Mouse (Mus musculus) thymus, adult 18-20 months (tissue): ENCODE measurements around the gene Samt4.
"Not testable (repeated sequence)": the region's sequence is repeated elsewhere in the genome, so short reads cannot be mapped to it uniquely, and the experiment has no call there.

Experiments
- DNase-seq, 2 experiments: peaks; one replicate each; pipeline ENCODE4 v3.0.0; 2022; ENCODE audit warnings: mixed read lengths in 2 of 2

Gene Samt4

GRCm38 (mm10) chrX:154481702-154482101, at the start of gene Samt4:
Gene Samt4 (plus strand): TSS chrX:154482002.
- DNase-seq = no peak

GRCm38 (mm10) chrX:154443696-154444095, 38.1 kb upstream of the Samt4 start:
- DNase-seq = not testable (repeated sequence)

GRCm38 (mm10) chrX:154468386-154468785, 13.4 kb upstream of the Samt4 start:
- DNase-seq = not testable (repeated sequence)
